Mouse (Mus musculus): ENCODE measurements around the gene March10. TPM values are rescaled to one million over a fixed set of nuclear protein-coding genes. Genes with fewer than 3 reads are reported as not detected.

March10 gene
- polyA plus RNA-seq, 1 experiment = 0.13 TPM

GRCm38 (mm10) chr11:105365611-105366010 is 90.9 kb downstream of the March10 start:
- Histone ChIP-seq H3K27me3 (ENCODE audit: control insufficient read depth, insufficient read depth, insufficient read length) (no peaks in the 10 kb centered on the region), H3K4me2 (ENCODE audit: low read depth) (no peak overlapping the region), H3K4me3 (no peak overlapping the region), H3K79me2 (ENCODE audit: control insufficient read depth, insufficient read depth) (no peaks in the 10 kb centered on the region), H3K36me3 (ENCODE audit: control insufficient read depth, insufficient read depth) (no peaks in the 10 kb centered on the region), H3ac (ENCODE audit: control insufficient read depth, insufficient read length) (no peak overlapping the region)
- TF ChIP-seq REST (IDR thresholded peaks at IDR 0.05; ENCODE audit: insufficient read depth, insufficient read length) = no peak
- no peak for TF ChIP-seq USF1 (IDR thresholded peaks at IDR 0.05; ENCODE audit: low read depth)
- no peak for TF ChIP-seq TCF3 (IDR thresholded peaks at IDR 0.05; ENCODE audit: insufficient read length, low read depth)
- no peak for TF ChIP-seq POLR2A (IDR thresholded peaks at IDR 0.05; ENCODE audit: insufficient read length, low read depth)
- TF ChIP-seq MAX (IDR thresholded peaks at IDR 0.05; ENCODE audit: low read depth) = no peak
- no peak for TF ChIP-seq MYOD1 (IDR thresholded peaks at IDR 0.05; ENCODE audit: control insufficient read depth in 1 of 3, insufficient read length in 2 of 3, low read depth in 2 of 3)
- no peak for TF ChIP-seq CEBPB (IDR thresholded peaks at IDR 0.05; ENCODE audit: insufficient read depth, poor library complexity, severe bottlenecking)

GRCm38 (mm10) chr11:105364386-105365065 is 92.0 kb downstream of the March10 start:
- no peaks in the 10 kb centered on the region for H3K27me3 ChIP-seq (ENCODE audit: control insufficient read depth, insufficient read depth, insufficient read length)
- TF ChIP-seq TCF3 (IDR thresholded peaks at IDR 0.05; ENCODE audit: insufficient read length, low read depth) = no peak
- no peak for TF ChIP-seq MYOD1 (IDR thresholded peaks at IDR 0.05; ENCODE audit: control insufficient read depth in 1 of 3, insufficient read length in 2 of 3, low read depth in 2 of 3)
- no peak for TF ChIP-seq E2F4 (IDR thresholded peaks at IDR 0.05; ENCODE audit: insufficient read depth)
- TF ChIP-seq MAX (IDR thresholded peaks at IDR 0.05; ENCODE audit: low read depth) = no peak
- TF ChIP-seq CEBPB (IDR thresholded peaks at IDR 0.05; ENCODE audit: insufficient read depth, poor library complexity, severe bottlenecking) = no peak
- TF ChIP-seq MYOG (IDR thresholded peaks at IDR 0.05; ENCODE audit: control insufficient read depth in 1 of 3, insufficient read depth in 1 of 3, insufficient read length in 2 of 3, low read depth in 2 of 3) = no peak
- no peak for TF ChIP-seq POLR2AphosphoS2 (IDR thresholded peaks at IDR 0.05; ENCODE audit: insufficient read length, low read depth)
- TF ChIP-seq POLR2A (IDR thresholded peaks at IDR 0.05; ENCODE audit: insufficient read length, low read depth) = no peak
- TF ChIP-seq SRF (IDR thresholded peaks at IDR 0.05; ENCODE audit: control insufficient read depth, insufficient read length, low read depth) = no peak
- no peak for TF ChIP-seq USF1 (IDR thresholded peaks at IDR 0.05; ENCODE audit: low read depth)
- TF ChIP-seq REST (IDR thresholded peaks at IDR 0.05; ENCODE audit: insufficient read depth, insufficient read length) = no peak
- TF ChIP-seq TCF12 (IDR thresholded peaks at IDR 0.05; ENCODE audit: insufficient read depth, poor library complexity, severe bottlenecking) = no peak
- no peak overlapping the region for H3K4me3 ChIP-seq
- no peak overlapping the region for H3ac ChIP-seq (ENCODE audit: control insufficient read depth, insufficient read length)
- no peaks in the 10 kb centered on the region for H3K79me2 ChIP-seq (ENCODE audit: control insufficient read depth, insufficient read depth)
- H3K36me3 ChIP-seq (ENCODE audit: control insufficient read depth, insufficient read depth) = no peaks in the 10 kb centered on the region
- peak overlapping the region; percentile 98 for H3K4me2 ChIP-seq (ENCODE audit: low read depth)

GRCm38 (mm10) chr11:105363598-105364385 is 92.7 kb downstream of the March10 start:
- Histone ChIP-seq H3K4me2 (ENCODE audit: low read depth) (peak overlapping the region; percentile 98), H3ac (ENCODE audit: control insufficient read depth, insufficient read length) (no peak overlapping the region), H3K79me2 (ENCODE audit: control insufficient read depth, insufficient read depth) (no peaks in the 10 kb centered on the region), H3K4me3 (peak overlapping the region; percentile 23), H3K36me3 (ENCODE audit: control insufficient read depth, insufficient read depth) (no peaks in the 10 kb centered on the region), H3K27me3 (ENCODE audit: control insufficient read depth, insufficient read depth, insufficient read length) (no peaks in the 10 kb centered on the region)
- TF ChIP-seq SRF (IDR thresholded peaks at IDR 0.05; ENCODE audit: control insufficient read depth, insufficient read length, low read depth) (no peak), TCF3 (IDR thresholded peaks at IDR 0.05; ENCODE audit: insufficient read length, low read depth) (no peak), CEBPB (IDR thresholded peaks at IDR 0.05; ENCODE audit: insufficient read depth, poor library complexity, severe bottlenecking) (no peak), USF1 (IDR thresholded peaks at IDR 0.05; ENCODE audit: low read depth) (no peak), MYOD1 (IDR thresholded peaks at IDR 0.05; ENCODE audit: control insufficient read depth in 1 of 3, insufficient read length in 2 of 3, low read depth in 2 of 3) (no peak), MYOG (IDR thresholded peaks at IDR 0.05; ENCODE audit: control insufficient read depth in 1 of 3, insufficient read depth in 1 of 3, insufficient read length in 2 of 3, low read depth in 2 of 3) (no peak), TCF12 (IDR thresholded peaks at IDR 0.05; ENCODE audit: insufficient read depth, poor library complexity, severe bottlenecking) (no peak), MAX (IDR thresholded peaks at IDR 0.05; ENCODE audit: low read depth) (no peak), E2F4 (IDR thresholded peaks at IDR 0.05; ENCODE audit: insufficient read depth) (no peak), REST (IDR thresholded peaks at IDR 0.05; ENCODE audit: insufficient read depth, insufficient read length) (no peak), POLR2A (IDR thresholded peaks at IDR 0.05; ENCODE audit: insufficient read length, low read depth) (no peak), POLR2AphosphoS2 (IDR thresholded peaks at IDR 0.05; ENCODE audit: insufficient read length, low read depth) (no peak)

GRCm38 (mm10) chr11:105362946-105363597 is 93.5 kb downstream of the March10 start:
- Histone ChIP-seq H3K4me2 (ENCODE audit: low read depth) (peak overlapping the region; percentile 98), H3K27me3 (ENCODE audit: control insufficient read depth, insufficient read depth, insufficient read length) (no peaks in the 10 kb centered on the region), H3K79me2 (ENCODE audit: control insufficient read depth, insufficient read depth) (no peaks in the 10 kb centered on the region), H3K36me3 (ENCODE audit: control insufficient read depth, insufficient read depth) (no peaks in the 10 kb centered on the region), H3ac (ENCODE audit: control insufficient read depth, insufficient read length) (no peak overlapping the region), H3K4me3 (peak overlapping the region; percentile 23)
- no peak for TF ChIP-seq USF1 (IDR thresholded peaks at IDR 0.05; ENCODE audit: low read depth)
- peak; percentile 20 for TF ChIP-seq POLR2A (IDR thresholded peaks at IDR 0.05; ENCODE audit: insufficient read length, low read depth)
- TF ChIP-seq MAX (IDR thresholded peaks at IDR 0.05; ENCODE audit: low read depth) = no peak
- no peak for TF ChIP-seq CEBPB (IDR thresholded peaks at IDR 0.05; ENCODE audit: insufficient read depth, poor library complexity, severe bottlenecking)
- TF ChIP-seq E2F4 (IDR thresholded peaks at IDR 0.05; ENCODE audit: insufficient read depth) = no peak
